Mouse (Mus musculus): ENCODE data around the gene Tmem178b.

- TF ChIP-seq CTCF (IDR thresholded peaks at IDR 0.05; ENCODE audit: low read depth, low read length) (no peak), GATA2 (IDR thresholded peaks at IDR 0.05; ENCODE audit: borderline replicate concordance, low read depth, low read length) (no peak), TAL1 (conservative IDR thresholded peaks at IDR 0.05; ENCODE audit: low read depth, low read length) (no peak), GATA1 (IDR thresholded peaks at IDR 0.05; ENCODE audit: borderline replicate concordance, low read length) (no peak), POLR2AphosphoS5 (IDR thresholded peaks at IDR 0.05; ENCODE audit: insufficient replicate concordance, low read depth, low read length) (no peak)
These were observed 237.0 kb downstream of the Tmem178b start for GRCm38 (mm10) chr6:40110029-40110428.
